Mouse (Mus musculus): ENCODE measurements around the gene Tmem204.

GRCm38 (mm10) chr17:25014841-25015570, 68.4 kb downstream of the Tmem204 start:
- TF ChIP-seq ZC3H11A (IDR thresholded peaks at IDR 0.05; ENCODE audit: borderline replicate concordance, low read depth, low read length) (no peak), HCFC1 (IDR thresholded peaks at IDR 0.05; ENCODE audit: borderline replicate concordance, insufficient read depth, low read length) (no peak), ZNF384 (IDR thresholded peaks at IDR 0.05; ENCODE audit: low read depth, low read length) (no peak), MAFK (IDR thresholded peaks at IDR 0.05; ENCODE audit: insufficient read depth, low read depth, low read length) (no peak), CHD2 (IDR thresholded peaks at IDR 0.05; ENCODE audit: low read depth, low read length) (no peak)

Measured in ES-E14 (cell line).